Mouse (Mus musculus): Measurements from ENCODE around the gene Usp2. TPM values are rescaled to one million over a fixed set of nuclear protein-coding genes. Genes with fewer than 3 reads are reported as not detected.

Usp2 gene
- total and polyA plus RNA-seq, 3 experiments, result 73.8 to 206 (median 75.8) TPM

GRCm38 (mm10) chr9:44047571-44048490 lies 19.0 kb upstream of the Usp2 start:
- TF ChIP-seq CTCF (IDR thresholded peaks at IDR 0.05), result no peak
- no peak for TF ChIP-seq POLR2A (IDR thresholded peaks at IDR 0.05; ENCODE audit: insufficient read depth, low read depth, low read length)
- no peak for TF ChIP-seq EP300 (IDR thresholded peaks at IDR 0.05; ENCODE audit: insufficient read depth, low read depth, low read length)
- Histone ChIP-seq H3K27ac (no peak overlapping the region), H3K27me3 (ENCODE audit: control insufficient read depth, insufficient read depth, low read length) (peaks cover 5% of the 10 kb centered on the region; the same call in 1 of the 2 replicates), H3K79me2 (replicated peaks; ENCODE audit: control insufficient read depth, insufficient read depth, low read length) (no peaks in the 10 kb centered on the region), H3K4me3 (no peak overlapping the region), H3K36me3 (ENCODE audit: control insufficient read depth, insufficient read depth, low read length) (no peaks in the 10 kb centered on the region), H3K9ac (ENCODE audit: low read depth, low read length) (no peak overlapping the region), H3K4me1 (ENCODE audit: control insufficient read depth, insufficient read depth, low read length) (no peaks in the 10 kb centered on the region)
- WGBS, result 72% methylated on average over 14 of the region's 14 CpGs
- DNase-seq, result no peak
- intact Hi-C loops (cut with DNase I), result no loop called here

- Histone ChIP-seq H3K27ac (no peak overlapping the region), H3K9ac (ENCODE audit: low read depth, low read length) (no peak overlapping the region), H3K36me3 (ENCODE audit: control insufficient read depth, insufficient read depth, low read length) (no peaks in the 10 kb centered on the region), H3K79me2 (replicated peaks; ENCODE audit: control insufficient read depth, insufficient read depth, low read length) (no peaks in the 10 kb centered on the region), H3K27me3 (ENCODE audit: control insufficient read depth, insufficient read depth, low read length) (peaks cover 3% of the 10 kb centered on the region; the same call in 1 of the 2 replicates), H3K4me1 (ENCODE audit: control insufficient read depth, insufficient read depth, low read length) (no peaks in the 10 kb centered on the region), H3K4me3 (no peak overlapping the region)
- no peak for TF ChIP-seq POLR2A (IDR thresholded peaks at IDR 0.05; ENCODE audit: insufficient read depth, low read depth, low read length)
- TF ChIP-seq CTCF (IDR thresholded peaks at IDR 0.05), result no peak
- no peak for TF ChIP-seq EP300 (IDR thresholded peaks at IDR 0.05; ENCODE audit: insufficient read depth, low read depth, low read length)
- intact Hi-C loops (cut with DNase I), result no loop called here
- no peak for DNase-seq
- whole genome bisulfite sequencing, result 76% methylated on average over 15 of the region's 15 CpGs
These were observed 18.1 kb upstream of the Usp2 start for GRCm38 (mm10) chr9:44048541-44049380.

- Histone ChIP-seq H3K27ac (no peak overlapping the region), H3K27me3 (ENCODE audit: control insufficient read depth, insufficient read depth, low read length) (0 out of 2 replicates have a peak, but pooled peaks cover under 1% of the 10 kb centered on the region), H3K4me1 (ENCODE audit: control insufficient read depth, insufficient read depth, low read length) (no peaks in the 10 kb centered on the region), H3K36me3 (ENCODE audit: control insufficient read depth, insufficient read depth, low read length) (no peaks in the 10 kb centered on the region), H3K9ac (ENCODE audit: low read depth, low read length) (no peak overlapping the region), H3K79me2 (replicated peaks; ENCODE audit: control insufficient read depth, insufficient read depth, low read length) (no peaks in the 10 kb centered on the region), H3K4me3 (no peak overlapping the region)
- intact Hi-C loops (cut with DNase I), result no loop called here
- 81% methylated on average over 8 of the region's 8 CpGs for WGBS
- no peak for DNase-seq
- no peak for TF ChIP-seq EP300 (IDR thresholded peaks at IDR 0.05; ENCODE audit: insufficient read depth, low read depth, low read length)
These were observed 17.2 kb upstream of the Usp2 start for GRCm38 (mm10) chr9:44049381-44050165.

- Histone ChIP-seq H3K79me2 (replicated peaks; ENCODE audit: control insufficient read depth, insufficient read depth, low read length) (no peaks in the 10 kb centered on the region), H3K9ac (ENCODE audit: low read depth, low read length) (no peak overlapping the region), H3K4me1 (ENCODE audit: control insufficient read depth, insufficient read depth, low read length) (no peaks in the 10 kb centered on the region), H3K27ac (no peak overlapping the region), H3K27me3 (ENCODE audit: control insufficient read depth, insufficient read depth, low read length) (no peaks in the 10 kb centered on the region), H3K4me3 (no peak overlapping the region), H3K36me3 (ENCODE audit: control insufficient read depth, insufficient read depth, low read length) (no peaks in the 10 kb centered on the region)
- WGBS, result 63% methylated on average over 3 of the region's 3 CpGs
- no peak for DNase-seq
- intact Hi-C loops (cut with DNase I), result no loop called here
- TF ChIP-seq POLR2A (IDR thresholded peaks at IDR 0.05; ENCODE audit: insufficient read depth, low read depth, low read length) (no peak), CTCF (IDR thresholded peaks at IDR 0.05) (no peak), EP300 (IDR thresholded peaks at IDR 0.05; ENCODE audit: insufficient read depth, low read depth, low read length) (no peak)
These were observed 14.0 kb upstream of the Usp2 start for GRCm38 (mm10) chr9:44052855-44053254.

GRCm38 (mm10) chr9:44053936-44054335 lies 12.9 kb upstream of the Usp2 start:
- H3K4me1 ChIP-seq (ENCODE audit: control insufficient read depth, insufficient read depth, low read length), result no peaks in the 10 kb centered on the region
- H3K9ac ChIP-seq (ENCODE audit: low read depth, low read length), result no peak overlapping the region
- intact Hi-C loops (cut with DNase I), result no loop called here
- H3K27me3 ChIP-seq (ENCODE audit: control insufficient read depth, insufficient read depth, low read length), result no peaks in the 10 kb centered on the region
- H3K36me3 ChIP-seq (ENCODE audit: control insufficient read depth, insufficient read depth, low read length), result no peaks in the 10 kb centered on the region
- 25% methylated on average over 1 of the region's 1 CpGs for WGBS
- no peaks in the 10 kb centered on the region for H3K79me2 ChIP-seq (replicated peaks; ENCODE audit: control insufficient read depth, insufficient read depth, low read length)
- no peak for DNase-seq
- TF ChIP-seq POLR2A (IDR thresholded peaks at IDR 0.05; ENCODE audit: insufficient read depth, low read depth, low read length), result no peak
- TF ChIP-seq CTCF (IDR thresholded peaks at IDR 0.05), result no peak
- no peak overlapping the region for H3K27ac ChIP-seq
- no peak overlapping the region for H3K4me3 ChIP-seq
